Mouse (Mus musculus): ENCODE measurements at regions not wholly inside any gene's neighbourhood (a gene's known extent, or its start where the extent isn't known, plus 50 kb on each side); places are given as distances from the start of the nearest gene placed in this dataset.

DNA sequence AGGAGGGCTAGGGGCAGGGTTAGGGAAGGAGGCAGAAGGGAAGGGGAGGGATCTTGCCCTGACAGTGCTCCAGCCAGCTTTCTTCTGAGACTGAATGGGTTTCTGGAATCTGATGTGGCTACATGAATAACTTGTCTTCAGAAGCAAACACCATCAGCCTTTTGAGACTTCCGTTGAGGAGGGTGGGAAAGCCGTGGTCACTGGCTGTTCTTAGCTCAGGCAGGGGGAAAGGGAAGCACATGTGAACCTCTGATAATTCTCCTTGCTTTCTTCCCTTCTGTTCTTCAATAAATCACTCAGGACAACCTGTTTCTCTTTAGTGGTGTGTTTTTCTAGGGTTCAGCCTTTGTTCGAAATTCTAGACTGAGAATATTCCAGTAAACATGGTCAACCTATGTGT is 148.9 kb downstream of the Bcl11a start:
- no peak for DNase-seq

DNA sequence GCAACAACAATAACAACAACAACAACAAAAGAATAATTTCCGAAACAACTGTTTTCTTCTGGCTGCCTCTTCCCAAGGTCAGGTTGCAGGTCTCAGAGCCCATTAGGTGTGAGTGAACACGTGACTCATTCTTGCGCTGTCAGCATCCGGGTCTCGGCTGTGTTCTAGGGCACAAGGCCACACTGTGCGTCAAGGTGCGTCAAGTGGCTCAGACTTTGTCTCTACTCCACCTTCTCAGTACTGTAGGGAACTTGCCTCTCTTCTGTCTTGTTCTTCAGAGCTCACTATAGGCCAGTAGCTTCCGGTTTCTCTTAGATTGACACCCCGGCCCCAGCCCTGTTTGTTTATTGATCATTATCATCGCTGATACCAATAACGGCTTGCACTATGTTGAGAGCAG is 155.5 kb downstream of the Bcl11a start:
- DNase-seq: no peak

DNA sequence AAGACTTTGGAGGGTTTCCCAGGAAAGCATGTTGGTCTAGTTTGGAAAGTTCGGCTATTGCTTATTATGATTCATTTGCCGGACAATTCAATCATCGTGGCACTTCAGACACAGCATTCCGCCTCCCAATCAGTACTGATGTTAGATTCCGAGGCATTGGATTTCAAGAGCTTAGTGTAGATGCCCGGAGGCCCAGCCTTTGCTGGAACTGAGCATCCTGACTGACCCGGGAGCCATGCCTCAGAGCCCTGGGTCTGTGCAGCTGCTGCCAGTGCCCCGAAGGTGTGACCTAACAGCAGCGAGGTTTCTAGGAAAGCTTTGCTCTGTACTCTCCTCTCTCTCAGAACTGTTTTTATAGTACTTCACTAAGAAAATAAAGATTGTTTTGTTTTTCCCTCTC is 156.0 kb downstream of the Bcl11a start:
- no peak for DNase-seq

DNA sequence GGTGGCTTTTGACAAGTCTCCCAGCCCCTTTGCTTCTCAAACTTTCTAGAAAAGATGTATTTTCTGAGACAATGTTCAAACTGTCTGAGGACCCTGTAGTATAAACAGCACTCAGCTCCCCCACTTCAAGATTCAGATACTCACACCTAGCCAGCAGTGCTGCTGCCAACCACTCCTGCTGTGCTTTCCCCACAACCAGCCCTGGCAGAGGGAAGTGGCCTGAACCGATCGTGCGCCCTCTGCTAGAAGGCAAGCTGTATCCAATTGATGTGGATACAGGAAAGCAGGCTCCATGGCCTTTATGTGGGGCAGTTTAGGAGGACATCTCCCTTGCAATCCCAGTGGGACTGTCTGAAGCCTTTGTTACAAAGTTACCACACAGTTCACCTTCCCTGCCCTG is 156.6 kb downstream of the Bcl11a start:
- DNase-seq: no peak

DNA sequence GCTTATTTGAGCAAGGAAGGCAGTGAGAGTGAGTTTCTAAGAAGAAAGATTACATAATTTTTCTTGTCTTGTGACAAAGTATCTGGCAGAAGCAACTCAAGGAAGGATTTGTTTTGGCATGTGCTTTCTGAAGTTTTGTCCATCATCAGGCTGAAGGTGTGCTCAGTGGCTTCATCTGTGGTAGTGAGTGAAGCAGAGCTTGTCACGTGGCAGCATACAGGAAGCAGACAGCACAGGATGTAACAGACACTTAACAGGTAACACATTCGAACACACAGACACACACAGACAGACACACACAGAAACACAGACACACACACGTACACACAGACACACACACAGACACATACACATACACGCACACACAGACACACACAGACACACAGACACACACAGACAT is 157.5 kb downstream of the Bcl11a start:
- no peak for DNase-seq

DNA sequence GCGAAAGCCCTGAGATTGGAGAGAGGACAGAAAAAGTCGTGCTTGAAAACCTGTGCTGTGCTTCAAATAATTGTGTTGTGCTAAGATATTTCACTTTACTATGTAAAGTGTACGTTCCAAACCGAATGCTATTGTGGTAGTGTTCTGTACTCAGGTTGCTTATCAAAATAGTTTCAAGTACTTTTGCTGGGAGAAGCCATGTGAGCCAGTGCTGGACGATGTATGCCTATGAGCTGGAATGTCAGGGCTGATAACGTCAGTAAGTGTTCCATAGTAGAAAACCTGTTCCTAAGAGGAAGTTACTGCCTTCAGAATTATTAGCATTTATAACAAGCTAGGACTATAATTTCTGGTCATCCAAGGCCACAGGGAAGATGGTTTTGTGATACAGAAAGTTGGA is 161.8 kb downstream of the Bcl11a start:
- no peak for DNase-seq

DNA sequence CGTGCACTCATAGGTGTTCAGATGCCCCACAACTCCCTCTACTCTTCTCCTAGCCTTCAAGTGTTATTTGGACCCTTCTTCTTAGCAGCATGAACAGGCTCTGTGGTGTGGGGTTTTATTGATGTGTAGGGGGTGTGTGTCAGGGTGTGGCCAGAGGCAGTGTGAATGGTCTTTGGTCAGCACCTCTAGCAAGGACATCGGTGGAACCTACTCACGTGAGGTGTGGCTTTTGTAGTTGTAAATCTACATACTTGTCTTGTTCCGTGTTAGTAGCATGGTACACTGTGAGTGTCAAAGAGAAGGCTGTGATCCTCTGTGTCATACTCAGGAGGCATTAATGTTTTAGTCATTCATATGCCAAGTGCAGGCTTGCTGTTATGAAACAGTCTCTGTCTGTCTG is 164.2 kb downstream of the Bcl11a start:
- DNase-seq: no peak

DNA sequence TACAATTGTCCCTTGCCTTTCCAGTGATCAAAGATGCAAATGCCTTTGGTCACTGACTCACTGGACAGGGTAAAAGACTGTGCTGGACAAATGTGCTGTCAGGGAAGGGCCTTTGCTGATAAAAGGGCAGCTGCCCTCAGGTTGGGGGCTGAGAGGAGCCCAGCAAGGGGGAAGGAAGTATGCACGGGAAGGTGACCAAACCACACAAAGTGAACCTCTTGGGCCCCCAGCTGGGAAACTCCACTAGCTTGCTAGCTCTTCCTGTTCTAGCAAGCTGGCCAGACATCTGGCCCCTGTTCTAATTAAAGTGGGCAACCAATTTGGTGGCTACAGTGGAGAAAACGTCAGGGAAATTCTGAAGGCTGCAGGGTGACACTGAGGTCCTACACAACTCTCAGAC is 165.0 kb downstream of the Bcl11a start:
- DNase-seq: no peak

DNA sequence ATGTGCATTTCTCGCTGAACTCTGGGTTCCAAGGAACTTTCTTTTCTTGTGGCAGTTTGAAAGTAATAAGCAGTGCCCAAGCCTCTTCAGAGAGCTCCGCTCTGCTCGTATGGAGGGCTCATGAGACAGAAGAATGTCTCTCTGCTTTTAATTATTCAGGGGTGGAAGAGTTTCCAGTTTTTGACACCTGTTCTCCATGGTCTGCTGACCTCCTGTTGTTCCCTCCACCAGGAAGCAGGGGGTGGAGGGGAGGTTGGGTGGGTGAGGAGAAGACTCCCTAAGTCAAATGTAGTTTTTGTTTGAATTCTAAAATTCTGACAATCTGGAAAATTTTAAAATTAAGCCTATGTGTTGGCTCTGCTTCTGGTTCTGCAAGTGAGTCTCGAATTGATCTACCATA is 167.5 kb downstream of the Bcl11a start:
- no peak for DNase-seq

DNA sequence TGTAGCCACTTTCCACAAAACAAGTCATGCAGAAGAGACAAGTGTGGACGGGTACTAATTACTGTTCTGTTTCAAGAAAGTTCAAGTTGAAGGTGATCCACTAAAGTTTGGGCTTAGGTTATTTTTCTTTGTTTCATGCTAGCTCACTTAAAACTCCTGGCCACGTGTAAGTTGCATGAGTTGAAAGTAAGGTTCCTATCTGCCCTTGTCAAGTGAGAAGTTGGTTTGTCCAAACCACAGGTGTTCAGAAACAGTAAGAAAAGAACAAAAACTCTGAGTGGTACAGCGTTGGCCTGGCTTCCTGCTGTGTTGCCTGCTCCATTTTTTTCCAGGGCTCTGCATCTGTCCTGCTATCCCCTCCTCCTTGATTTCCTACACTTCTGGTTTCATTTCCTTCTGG is 168.5 kb downstream of the Bcl11a start:
- DNase-seq: no peak

DNA sequence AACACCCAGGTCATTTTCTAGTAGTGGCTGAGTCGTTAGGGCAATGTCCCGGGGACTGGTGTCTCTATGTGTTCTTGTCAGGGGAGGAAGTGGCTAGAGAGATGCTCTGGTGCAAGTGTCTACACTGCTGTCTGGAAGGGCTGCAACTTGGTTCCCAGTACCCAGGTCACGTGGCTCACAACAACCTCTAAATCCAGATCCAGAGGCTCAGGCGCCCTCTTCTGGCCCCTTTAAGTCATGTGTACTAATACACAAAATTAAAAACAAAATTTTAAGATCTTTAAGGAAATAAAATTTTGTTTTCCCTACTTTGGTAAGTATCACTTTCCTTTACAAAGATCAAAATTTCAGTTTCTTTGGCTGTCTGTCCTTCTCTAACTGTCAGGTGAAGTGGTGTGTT is 169.4 kb downstream of the Bcl11a start:
- no peak for DNase-seq

DNA sequence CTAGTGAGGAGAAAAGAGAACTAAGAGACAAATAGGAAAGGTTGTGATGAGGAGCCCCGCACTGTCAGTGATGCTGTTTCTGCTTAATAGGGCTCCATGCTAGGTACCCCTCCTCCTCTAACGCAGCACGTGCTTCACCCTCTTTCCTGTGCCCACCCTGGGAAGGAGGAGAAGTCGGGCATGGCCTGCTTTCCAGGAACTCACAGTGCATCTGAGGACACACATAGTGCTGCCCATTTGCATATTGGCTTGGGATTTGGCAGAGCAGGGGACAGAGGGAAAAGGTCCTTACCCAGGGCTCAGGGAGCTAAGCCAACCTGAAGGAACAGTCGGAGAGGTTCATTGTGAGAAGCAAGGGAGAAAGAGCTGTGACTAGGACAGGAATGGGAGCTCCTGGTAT is 173.7 kb downstream of the Bcl11a start:
- DNase-seq: no peak

DNA sequence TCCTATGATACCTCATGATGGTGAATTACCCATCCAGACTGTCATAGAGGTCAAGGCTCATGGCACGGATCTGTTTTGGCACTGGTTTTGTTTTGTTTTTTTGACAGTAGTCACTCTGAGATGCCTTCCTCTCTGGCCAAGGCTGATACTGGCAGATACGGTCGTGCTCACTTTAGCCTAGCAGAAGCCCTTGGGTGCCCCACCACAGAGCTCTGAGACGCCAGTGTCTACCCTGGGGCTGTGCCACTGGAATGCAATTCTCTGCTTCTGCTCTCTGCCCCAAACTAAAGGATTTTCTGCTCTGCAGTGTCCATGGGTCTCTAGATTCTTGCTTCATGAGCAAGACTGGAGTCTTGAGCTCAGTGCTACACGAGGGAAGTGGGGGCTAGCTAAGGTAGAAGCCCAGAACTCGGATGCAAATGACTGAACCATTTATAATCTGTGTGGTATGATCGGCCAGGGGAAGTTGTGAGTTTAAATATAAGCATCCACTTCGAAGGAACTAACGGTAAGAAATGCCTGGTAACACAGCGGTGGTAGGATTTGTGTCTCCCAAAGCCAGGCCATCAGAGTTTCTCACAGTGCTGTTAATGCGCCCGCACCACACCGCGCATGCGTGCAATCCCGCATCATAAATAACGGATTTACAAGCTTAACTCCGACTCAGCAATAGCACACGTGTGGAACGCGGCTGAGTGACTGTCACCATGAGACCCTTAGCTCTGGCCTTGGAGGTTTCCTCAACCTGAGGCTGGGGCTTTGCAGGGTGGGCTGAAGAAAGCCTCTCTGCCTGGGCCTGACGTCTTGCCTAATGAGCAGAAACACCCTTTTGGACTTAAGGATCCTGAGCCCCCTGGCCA is 177.6 kb downstream of the Bcl11a start:
- no peak for DNase-seq

DNA sequence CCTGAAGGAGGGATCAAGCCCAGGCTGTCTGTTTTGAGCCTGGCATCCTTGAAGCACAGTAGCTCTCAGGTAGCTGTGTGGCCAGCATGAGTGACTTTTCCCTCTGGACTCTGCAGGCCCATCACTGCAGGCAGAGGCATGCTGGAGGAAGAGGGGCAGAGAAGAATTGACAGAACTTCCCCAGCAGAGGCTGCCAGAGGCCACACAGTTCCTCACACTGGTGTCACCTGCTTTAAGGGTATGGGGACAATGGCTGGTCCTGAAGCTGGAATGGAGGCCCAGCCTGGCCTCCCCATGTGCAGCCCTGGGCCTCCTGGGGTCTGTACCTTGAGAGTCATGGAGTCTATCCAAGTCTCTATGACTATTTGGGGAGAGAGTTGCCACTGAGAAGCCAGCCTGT is 179.9 kb downstream of the Bcl11a start:
- no peak for DNase-seq

DNA sequence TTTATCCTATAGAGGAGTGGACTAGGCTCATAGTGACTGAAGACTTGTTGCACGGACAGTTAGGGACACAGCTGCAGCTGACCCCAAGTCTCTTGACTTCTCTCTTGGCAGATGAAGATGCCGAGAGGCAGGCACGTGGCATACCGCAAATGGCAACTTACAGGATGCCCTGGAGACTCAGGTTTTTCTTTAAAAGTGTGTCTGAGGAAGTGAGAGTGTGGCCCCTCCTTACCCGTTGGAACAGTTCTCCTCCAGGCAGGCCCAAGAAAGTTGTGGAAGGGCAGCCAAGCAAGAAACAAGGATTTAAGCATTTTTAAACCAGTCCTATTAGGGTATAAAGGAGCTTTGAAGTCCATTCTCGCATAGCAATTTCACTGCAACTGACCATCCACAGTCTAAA is 180.5 kb downstream of the Bcl11a start:
- DNase-seq: no peak

DNA sequence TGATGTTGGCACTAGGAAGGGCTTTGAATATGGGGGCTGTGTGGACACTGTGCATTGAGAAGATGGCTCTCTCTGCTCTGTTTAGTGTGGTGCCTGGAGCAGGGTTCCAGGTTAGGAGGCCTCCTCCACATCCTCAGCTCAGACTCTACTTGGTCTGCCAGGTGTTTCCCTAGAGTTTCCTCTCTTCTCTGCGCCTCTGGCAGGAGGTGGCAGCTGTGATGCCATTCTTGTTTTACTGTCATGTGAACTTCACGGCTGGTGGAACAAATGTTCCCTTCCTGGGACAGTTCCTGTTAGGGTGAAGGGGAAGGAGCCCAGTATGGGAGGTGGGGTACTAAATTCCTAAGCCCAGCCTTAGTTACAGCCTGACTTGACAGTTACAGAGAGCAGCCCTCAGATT is 181.8 kb downstream of the Bcl11a start:
- no peak for DNase-seq

DNA sequence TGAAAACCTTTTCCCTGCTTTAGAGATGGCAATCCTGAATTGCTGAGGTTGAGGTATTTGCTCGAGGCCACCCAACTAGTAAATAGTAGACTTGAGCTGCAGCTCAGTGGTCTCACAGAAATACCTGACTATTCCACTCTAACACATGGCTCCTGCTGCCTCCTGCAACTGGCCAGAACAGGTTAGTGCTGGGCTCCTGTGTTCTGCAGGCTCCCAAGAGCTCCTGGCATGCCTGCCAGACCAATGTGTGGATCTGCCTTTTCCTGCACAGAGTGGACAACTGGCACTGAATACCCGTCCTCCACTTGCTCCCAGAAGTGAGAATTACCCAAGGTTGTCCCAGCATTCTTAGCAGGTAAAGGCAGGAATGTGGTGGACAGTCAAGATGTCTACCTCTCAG is 191.2 kb downstream of the Bcl11a start:
- DNase-seq: no peak

DNA sequence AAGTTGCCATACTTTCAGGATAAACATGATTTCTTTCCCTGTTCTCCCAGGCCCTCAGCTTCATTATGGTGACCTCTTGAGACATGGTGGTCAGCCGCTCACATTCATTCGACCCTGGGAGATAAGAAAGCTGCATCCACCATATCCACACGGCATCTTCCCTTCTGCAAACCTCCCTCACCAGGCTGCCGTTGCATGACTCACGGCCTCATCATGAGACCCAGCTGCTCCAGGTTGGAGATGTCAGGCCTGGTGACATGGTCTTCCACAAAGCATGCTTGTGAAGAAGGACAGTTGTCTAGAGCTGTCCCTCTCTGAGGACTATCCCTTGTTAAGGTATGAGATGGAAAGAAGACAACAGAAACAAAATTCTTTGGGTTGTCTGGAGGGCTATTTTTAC is 203.8 kb downstream of the Bcl11a start:
- DNase-seq: no peak

DNA sequence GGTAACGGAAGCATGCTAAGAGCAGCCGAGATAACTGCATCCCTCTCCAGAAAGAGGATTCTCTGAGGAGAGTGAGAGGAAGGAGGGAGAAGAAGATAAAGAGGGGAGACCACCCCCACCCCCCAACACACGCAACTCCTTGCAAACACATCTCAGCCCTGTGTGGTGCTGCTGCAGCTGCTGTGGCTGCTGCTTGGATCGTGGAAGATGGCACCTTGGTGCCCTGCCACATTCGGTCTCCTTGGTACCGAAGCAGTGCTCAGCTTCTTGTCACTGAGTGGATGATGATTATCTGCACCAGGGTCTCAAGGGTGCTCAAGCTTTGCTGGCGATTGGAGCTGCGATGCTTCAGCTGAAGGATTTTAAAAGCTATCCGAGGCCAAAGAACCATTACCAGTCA is 204.7 kb downstream of the Bcl11a start:
- DNase-seq: no peak

DNA sequence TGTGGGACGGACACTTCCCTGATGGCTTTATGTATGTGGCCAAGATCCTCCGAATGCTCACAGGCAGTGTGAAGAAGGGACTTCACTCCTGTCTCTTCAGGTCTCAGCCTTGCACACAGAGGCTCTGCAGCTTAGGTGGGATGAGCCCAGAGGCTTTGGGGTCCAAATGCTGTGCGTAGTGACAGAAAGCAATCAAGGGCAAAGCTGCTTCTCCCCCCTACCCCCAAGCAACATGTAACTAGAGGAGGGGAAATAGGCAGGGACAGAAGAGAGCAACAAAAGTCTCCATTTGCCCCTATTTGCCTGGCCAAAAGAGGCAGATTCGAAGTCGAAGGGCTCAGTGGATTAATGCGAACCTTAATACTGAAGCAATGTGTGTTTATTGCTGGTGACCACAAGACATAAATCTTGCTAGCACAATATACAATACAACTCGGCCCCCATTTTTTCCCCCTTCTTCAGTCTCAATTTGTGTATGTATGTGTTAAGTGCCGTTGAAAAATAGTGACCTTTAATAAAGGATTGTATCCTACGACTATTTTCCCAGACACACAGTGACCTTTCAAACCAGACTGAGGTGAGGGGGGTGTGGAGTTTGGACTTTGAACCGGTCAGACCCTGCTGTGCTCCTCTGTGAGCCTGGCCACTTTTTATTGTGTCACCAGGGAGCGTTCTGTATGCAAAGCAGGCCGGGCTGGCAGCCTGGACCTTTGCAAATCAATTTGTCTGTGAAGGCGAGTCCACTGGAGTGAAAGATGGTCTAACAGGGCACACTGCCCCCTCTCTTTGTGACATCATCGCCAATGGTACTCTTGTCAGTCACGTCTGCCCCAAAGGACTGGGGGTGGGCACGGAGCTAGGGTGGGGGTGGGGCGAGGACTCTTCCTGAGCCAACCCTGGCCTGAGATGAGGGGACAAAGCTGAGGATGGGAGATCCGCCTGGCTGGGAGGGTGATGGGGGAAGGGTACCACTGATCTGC is 208.6 kb downstream of the Bcl11a start:
- DNase-seq: no peak

DNA sequence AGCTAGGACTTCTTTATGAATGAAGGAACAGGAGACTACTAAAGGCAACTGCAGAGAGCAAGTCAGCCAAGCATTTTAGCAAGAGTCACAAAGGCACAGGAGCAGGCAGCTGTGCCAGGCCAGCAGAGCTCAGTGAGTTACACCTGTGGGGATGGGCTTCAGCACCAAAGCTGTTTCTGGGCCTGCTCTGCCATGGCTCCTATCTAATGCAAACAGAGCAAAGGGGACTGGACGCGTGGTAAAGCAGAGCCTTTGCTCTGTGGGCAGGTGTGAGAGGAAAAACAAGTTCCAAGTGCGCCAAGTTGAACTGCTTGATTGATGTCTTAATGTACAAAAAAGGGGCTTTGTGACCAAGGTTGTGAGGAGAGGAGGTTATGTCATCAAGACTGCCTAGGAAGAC is 215.4 kb downstream of the Bcl11a start:
- no peak for DNase-seq

DNA sequence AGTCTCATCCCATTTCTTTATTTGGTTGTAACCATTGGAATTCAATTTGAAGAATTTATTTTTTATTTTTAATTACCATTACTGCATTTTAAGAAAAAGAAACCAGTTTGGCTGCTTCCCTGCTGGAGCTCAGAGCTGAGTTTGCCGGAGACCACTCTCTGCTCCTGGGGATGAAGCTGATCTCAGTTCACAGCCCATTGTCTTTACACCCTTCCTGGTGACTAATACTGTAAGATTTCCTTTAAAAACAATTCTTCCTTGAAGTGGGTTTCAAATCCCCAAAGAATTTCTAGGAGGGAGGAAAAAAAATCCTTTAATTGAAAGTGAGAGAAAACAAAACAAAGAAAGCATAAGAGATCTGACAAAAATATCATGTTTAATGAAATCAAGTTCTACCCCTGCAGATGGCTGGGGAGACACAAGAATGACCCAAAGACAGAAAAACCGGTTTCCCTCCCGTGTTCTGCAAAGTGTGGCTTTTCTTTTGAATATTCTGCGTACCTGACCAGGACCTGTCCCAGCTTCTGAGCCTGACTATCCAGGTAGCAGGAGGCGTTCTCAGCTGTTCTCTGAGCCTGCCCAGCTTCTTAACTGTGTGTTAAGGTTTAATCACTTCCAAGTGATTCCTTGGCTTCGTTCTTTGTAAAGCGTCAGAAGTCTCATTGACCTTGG is 216.1 kb downstream of the Bcl11a start:
- DNase-seq: no peak
